Mouse (Mus musculus): ENCODE measurements around the gene 2310033P09Rik.

Gene 2310033P09Rik

GRCm38 (mm10) chr11:59208153-59208831 is at the start of gene 2310033P09Rik:
Gene 2310033P09Rik (plus strand): TSS chr11:59208321.
- ChIA-PET POLR2A (interaction anchor here (0.6 to 15.8 kb wide), 19 partner anchors 11 to 219 kb away, joined by 3 to 233 read pairs (median 4); partner anchors contain the start of gene Arf1 (in 2 of the 4)), CTCF (interaction anchor here in 1 of 4 experiments (1.9 kb wide), 1 partner anchor 10 kb away, joined by 9 read pairs; no protein-coding TSS in a partner anchor)

- POLR2A ChIA-PET: interaction anchor here (0.5 to 2.5 kb wide), 21 partner anchors 8 to 880 kb away, joined by 3 to 13 read pairs (median 4); partner anchors contain the start of genes Hist3h2a (in 1 of the 4), Hist3h2ba (in 1 of the 4), Trim11 (in 1 of the 4) and Trim17 (in 1 of the 4)
Measured at GRCm38 (mm10) chr11:59159099-59159498, 49.0 kb upstream of the 2310033P09Rik start.

GRCm38 (mm10) chr11:59159558-59159957 is 48.6 kb upstream of the 2310033P09Rik start:
- ChIA-PET CTCF (interaction anchor here in 1 of 4 experiments (1.1 to 1.6 kb wide), 2 partner anchors 65 to 139 kb away, joined by 4 to 8 read pairs; no protein-coding TSS in a partner anchor), POLR2A (interaction anchor here in 3 of 4 experiments (0.6 to 2.5 kb wide), 19 partner anchors 8 to 470 kb away, joined by 3 to 13 read pairs (median 4); partner anchors contain the start of genes Hist3h2a (in 1 of the 3), Hist3h2ba (in 1 of the 3), Trim11 (in 1 of the 3) and Trim17 (in 1 of the 3))

More at GRCm38 (mm10) chr11:59159099-59159498, 49.0 kb upstream of the 2310033P09Rik start:
- CTCF ChIA-PET: interaction anchor here in 3 of 4 experiments (0.6 to 1.6 kb wide), 5 partner anchors 26 to 232 kb away, joined by 3 to 8 read pairs (median 4); no protein-coding TSS in a partner anchor

- CTCF ChIA-PET: interaction anchor here in 1 of 4 experiments (1.2 kb wide), 1 partner anchor 9 kb away, joined by 4 read pairs; no protein-coding TSS in a partner anchor
- POLR2A ChIA-PET: interaction anchor here in 3 of 4 experiments (0.9 to 2.8 kb wide), 5 partner anchors 15 to 207 kb away, joined by 3 to 13 read pairs (median 6); partner anchors contain the start of genes 2310033P09Rik (in 1 of the 3), Hist3h2a (in 1 of the 3), Trim11 (in 1 of the 3) and Trim17 (in 1 of the 3)
Measured at GRCm38 (mm10) chr11:59161398-59161797, 46.7 kb upstream of the 2310033P09Rik start.

GRCm38 (mm10) chr11:59162443-59163254 is 45.5 kb upstream of the 2310033P09Rik start:
- CTCF ChIA-PET: interaction anchor here (0.6 to 2.1 kb wide), 14 partner anchors 11 to 362 kb away, joined by 3 to 14 read pairs (median 4); no protein-coding TSS in a partner anchor
- POLR2A ChIA-PET: interaction anchor here in 3 of 4 experiments (0.5 to 4.2 kb wide), 62 partner anchors 9 to 1578 kb away, joined by 3 to 54 read pairs (median 4); partner anchors contain the start of genes Hist3h2a (in 3 of the 3), Mrpl55 (in 3 of the 3), Trim11 (in 3 of the 3) and Trim17 (in 3 of the 3)

- ChIA-PET CTCF (interaction anchor here (0.6 to 2.1 kb wide), 16 partner anchors 11 to 361 kb away, joined by 3 to 14 read pairs (median 4); no protein-coding TSS in a partner anchor), POLR2A (interaction anchor here in 3 of 4 experiments (0.6 to 4.2 kb wide), 64 partner anchors 8 to 1577 kb away, joined by 3 to 54 read pairs (median 4); partner anchors contain the start of genes Hist3h2a (in 3 of the 3), Mrpl55 (in 3 of the 3), Trim11 (in 3 of the 3) and Trim17 (in 3 of the 3))
Measured at GRCm38 (mm10) chr11:59163255-59164236, 44.6 kb upstream of the 2310033P09Rik start, which contains the start of gene Iba57. Gene Iba57 (minus strand): TSS chr11:59163739.

- POLR2A ChIA-PET: interaction anchor here in 2 of 4 experiments (0.7 to 4.2 kb wide), 19 partner anchors 9 to 260 kb away, joined by 3 to 54 read pairs (median 7); partner anchors contain the start of genes Hist3h2a (in 1 of the 2), Mrpl55 (in 1 of the 2), Trim11 (in 1 of the 2) and Trim17 (in 1 of the 2)
- CTCF ChIA-PET: interaction anchor here in 3 of 4 experiments (0.6 to 2.1 kb wide), 3 partner anchors 12 to 14 kb away, joined by 6 to 14 read pairs (median 8); no protein-coding TSS in a partner anchor
Measured at GRCm38 (mm10) chr11:59164384-59164783, 43.7 kb upstream of the 2310033P09Rik start.

GRCm38 (mm10) chr11:59165616-59166241 is 42.4 kb upstream of the 2310033P09Rik start:
- POLR2A ChIA-PET: interaction anchor here in 3 of 4 experiments (0.6 to 4.2 kb wide), 12 partner anchors 8 to 249 kb away, joined by 3 to 54 read pairs (median 3); partner anchors contain the start of genes Hist3h2a (in 1 of the 3), Mrpl55 (in 1 of the 3) and Trim17 (in 1 of the 3)
- CTCF ChIA-PET: interaction anchor here in 2 of 4 experiments (0.6 to 0.7 kb wide), 5 partner anchors 14 to 559 kb away, joined by 3 to 5 read pairs (median 3); no protein-coding TSS in a partner anchor

GRCm38 (mm10) chr11:59169807-59170206 is 38.3 kb upstream of the 2310033P09Rik start:
- ChIA-PET CTCF (interaction anchor here in 1 of 4 experiments (1.2 kb wide), 1 partner anchor 18 kb away, joined by 3 read pairs; no protein-coding TSS in a partner anchor), POLR2A (interaction anchor here in 2 of 4 experiments (1.5 to 2.3 kb wide), 3 partner anchors 11 to 14 kb away, joined by 3 to 8 read pairs (median 5); partner anchors contain the start of gene Gjc2 (in 1 of the 2))

GRCm38 (mm10) chr11:59170549-59170948 is 37.6 kb upstream of the 2310033P09Rik start:
- CTCF ChIA-PET: interaction anchor here in 2 of 4 experiments (1.2 to 1.6 kb wide), 2 partner anchors 13 to 200 kb away, joined by 3 to 6 read pairs; no protein-coding TSS in a partner anchor
- POLR2A ChIA-PET: interaction anchor here in 2 of 4 experiments (1.0 to 6.5 kb wide), 2 partner anchors 6 to 49 kb away, joined by 3 to 54 read pairs; partner anchors contain the start of gene Iba57 (in 1 of the 2)

GRCm38 (mm10) chr11:59174189-59174838 is 33.8 kb upstream of the 2310033P09Rik start:
- POLR2A ChIA-PET: interaction anchor here in 3 of 4 experiments (0.7 to 6.5 kb wide), 9 partner anchors 9 to 40 kb away, joined by 3 to 54 read pairs (median 7); partner anchors contain the start of genes Iba57 (in 2 of the 3), 2310033P09Rik (in 1 of the 3), Gjc2 (in 1 of the 3) and Mrpl55 (in 1 of the 3)
- CTCF ChIA-PET: interaction anchor here in 3 of 4 experiments (0.7 to 4.7 kb wide), 6 partner anchors 9 to 226 kb away, joined by 3 to 25 read pairs (median 4); partner anchors contain the start of gene Gjc2 (in 2 of the 3)

- ChIA-PET POLR2A (interaction anchor here (0.6 to 6.5 kb wide), 17 partner anchors 8 to 330 kb away, joined by 3 to 54 read pairs (median 6); partner anchors contain the start of genes Iba57 (in 2 of the 4), 2310033P09Rik (in 1 of the 4), Hist3h2a (in 1 of the 4) and Mrpl55 (in 1 of the 4)), CTCF (interaction anchor here in 2 of 4 experiments (0.9 to 1.6 kb wide), 4 partner anchors 12 to 78 kb away, joined by 3 to 4 read pairs (median 4); no protein-coding TSS in a partner anchor)
Measured at GRCm38 (mm10) chr11:59176475-59176874, 31.6 kb upstream of the 2310033P09Rik start.

- CTCF ChIA-PET: interaction anchor here in 1 of 4 experiments (1.0 kb wide), 2 partner anchors 42 to 46 kb away, joined by 3 read pairs; no protein-coding TSS in a partner anchor
- POLR2A ChIA-PET: interaction anchor here in 3 of 4 experiments (1.0 to 6.5 kb wide), 12 partner anchors 8 to 223 kb away, joined by 3 to 54 read pairs (median 7); partner anchors contain the start of genes Iba57 (in 2 of the 3), Hist3h2a (in 1 of the 3), Mrpl55 (in 1 of the 3) and Trim17 (in 1 of the 3)
Measured at GRCm38 (mm10) chr11:59176921-59177320, 31.2 kb upstream of the 2310033P09Rik start.

GRCm38 (mm10) chr11:59182864-59183331 is 25.2 kb upstream of the 2310033P09Rik start, which contains the start of gene Gjc2:
Gene Gjc2 (minus strand): TSS chr11:59183213.
- POLR2A ChIA-PET: interaction anchor here in 3 of 4 experiments (1.0 to 1.8 kb wide), 6 partner anchors 8 to 84 kb away, joined by 3 to 8 read pairs (median 5); no protein-coding TSS in a partner anchor
- CTCF ChIA-PET: interaction anchor here in 3 of 4 experiments (0.8 to 2.9 kb wide), 8 partner anchors 8 to 190 kb away, joined by 3 to 25 read pairs (median 6); no protein-coding TSS in a partner anchor

All from embryonic stem cell, embryonic (primary cell).